Mouse (Mus musculus) embryonic fibroblast, embryonic 13.5 days (primary cell): ENCODE data around the gene Trim66. TPM values are rescaled to one million over a fixed set of nuclear protein-coding genes. Genes with fewer than 3 reads are reported as not detected.
A peak's percentile ranks its signal among the peaks of the same experiment; 100 is the strongest.

ENCODE experiments used
- H3K27ac ChIP-seq: 2 replicates; pipeline ENCODE4 v1.5.1; 2012; ENCODE audit warnings: low read length, control low read depth, inconsistent platforms; ENCODE audit not compliant: insufficient read depth
- H3K4me1 ChIP-seq: 2 replicates; pipeline ENCODE4 v1.6.1; 2011; ENCODE audit warnings: low read length; ENCODE audit not compliant: control insufficient read depth, insufficient read depth
- H3K4me3 ChIP-seq: 2 replicates; pipeline ENCODE4 v1.5.1; 2011; ENCODE audit warnings: mild to moderate bottlenecking, control low read depth, low read length; ENCODE audit not compliant: insufficient read depth
- CTCF ChIP-seq: IDR thresholded peaks from 2 replicates; pipeline ENCODE4 v1.5.1; 2011; ENCODE audit warnings: mild to moderate bottlenecking, control low read depth, low read length, moderate library complexity, borderline replicate concordance; ENCODE audit not compliant: insufficient read depth
- POLR2A ChIP-seq: IDR thresholded peaks from 2 replicates; pipeline ENCODE4 v1.6.1; 2011; ENCODE audit warnings: low read depth, mild to moderate bottlenecking, control low read depth, low read length, moderate library complexity
- polyA plus RNA-seq: library from polyadenylated mRNA; stranded (reverse); fragments of >200 nt; gene quantifications from 2 replicates; pipeline ENCODE4 v1.2.4, GENCODE M21; 2011; ENCODE audit warnings: low read depth; ENCODE audit not compliant: missing spikeins, insufficient read length

The Trim66 gene
- polyA plus RNA-seq, 1 experiment: 8.7 TPM

DNA sequence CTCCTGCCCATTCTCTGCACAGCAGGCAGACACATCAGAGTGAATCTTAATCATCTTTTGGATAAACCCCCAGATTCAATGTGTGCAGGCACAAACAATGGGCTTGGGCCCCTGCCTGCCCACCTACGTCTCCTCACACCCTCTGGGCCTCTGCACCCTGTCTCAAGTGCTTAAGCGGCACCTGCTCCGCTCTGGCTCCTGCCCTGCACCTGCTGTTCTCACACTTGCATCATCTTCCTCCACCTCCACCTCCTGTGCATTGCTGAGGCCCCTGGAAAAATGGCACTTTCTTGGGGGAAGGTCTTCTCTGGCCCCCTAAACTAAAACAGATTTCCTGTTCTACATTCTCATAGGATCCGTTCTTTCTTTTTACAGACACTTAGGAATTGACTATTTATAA lies 26.0 kb upstream of the Trim66 start:
- TF ChIP-seq POLR2A (no peak), CTCF (no peak)
- H3K27ac ChIP-seq: no peak overlapping the region
- no peak overlapping the region for H3K4me3 ChIP-seq
- peaks cover 19% of the 10 kb centered on the region for H3K4me1 ChIP-seq

- TF ChIP-seq CTCF (no peak), POLR2A (no peak)
- H3K4me3 ChIP-seq: no peak overlapping the region
- H3K27ac ChIP-seq: no peak overlapping the region
- peaks cover 19% of the 10 kb centered on the region for H3K4me1 ChIP-seq
Measured at GRCm38 (mm10) chr7:109533129-109533528, 25.2 kb upstream of the Trim66 start.

- H3K4me1 ChIP-seq: peaks cover 19% of the 10 kb centered on the region
- no peak overlapping the region for H3K27ac ChIP-seq
- no peak for TF ChIP-seq CTCF
- no peak for TF ChIP-seq POLR2A
- H3K4me3 ChIP-seq: no peak overlapping the region
Measured at GRCm38 (mm10) chr7:109532691-109533090, 24.8 kb upstream of the Trim66 start.

GRCm38 (mm10) chr7:109531501-109531900 lies 23.6 kb upstream of the Trim66 start:
- Histone ChIP-seq H3K27ac (no peak overlapping the region), H3K4me3 (no peak overlapping the region), H3K4me1 (peaks cover 18% of the 10 kb centered on the region)
- TF ChIP-seq CTCF (no peak), POLR2A (no peak)

GRCm38 (mm10) chr7:109529741-109530140 lies 21.8 kb upstream of the Trim66 start:
- H3K27ac ChIP-seq: 0 out of 2 replicates have a peak overlapping the region, but pooled peaks have one; percentile 17
- TF ChIP-seq CTCF: no peak
- TF ChIP-seq POLR2A: no peak
- H3K4me1 ChIP-seq: peaks cover 15% of the 10 kb centered on the region
- H3K4me3 ChIP-seq: no peak overlapping the region

GRCm38 (mm10) chr7:109528356-109528755 lies 20.4 kb upstream of the Trim66 start:
- Histone ChIP-seq H3K4me3 (no peak overlapping the region), H3K4me1 (peaks cover 21% of the 10 kb centered on the region), H3K27ac (peak overlapping the region; percentile 0; the same call in 1 of the 2 replicates)
- TF ChIP-seq CTCF: peak; percentile 41; the same call in 1 of the 2 replicates
- TF ChIP-seq POLR2A: no peak

DNA sequence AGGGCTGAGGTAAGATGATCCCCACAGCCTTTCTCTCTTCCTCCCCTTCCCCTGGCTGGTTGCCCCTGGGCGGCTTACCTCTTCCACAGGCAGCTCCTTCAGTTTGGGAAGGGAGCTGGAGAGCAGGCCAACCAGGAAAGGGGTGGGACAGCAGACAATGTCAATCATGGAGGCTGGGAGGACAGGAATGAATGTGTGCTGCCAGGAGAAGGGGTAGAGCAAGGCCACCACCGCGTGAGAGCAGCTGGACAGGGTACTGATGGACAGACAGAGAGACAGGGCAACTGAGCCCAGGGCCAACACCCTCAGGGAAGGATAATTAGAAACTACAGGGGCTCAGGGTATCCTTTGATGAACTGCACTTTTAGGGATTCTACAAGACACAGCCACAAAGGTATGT lies 19.6 kb upstream of the Trim66 start:
- Histone ChIP-seq H3K4me1 (peaks cover 21% of the 10 kb centered on the region), H3K27ac (no peak overlapping the region), H3K4me3 (no peak overlapping the region)
- no peak for TF ChIP-seq POLR2A
- no peak for TF ChIP-seq CTCF

DNA sequence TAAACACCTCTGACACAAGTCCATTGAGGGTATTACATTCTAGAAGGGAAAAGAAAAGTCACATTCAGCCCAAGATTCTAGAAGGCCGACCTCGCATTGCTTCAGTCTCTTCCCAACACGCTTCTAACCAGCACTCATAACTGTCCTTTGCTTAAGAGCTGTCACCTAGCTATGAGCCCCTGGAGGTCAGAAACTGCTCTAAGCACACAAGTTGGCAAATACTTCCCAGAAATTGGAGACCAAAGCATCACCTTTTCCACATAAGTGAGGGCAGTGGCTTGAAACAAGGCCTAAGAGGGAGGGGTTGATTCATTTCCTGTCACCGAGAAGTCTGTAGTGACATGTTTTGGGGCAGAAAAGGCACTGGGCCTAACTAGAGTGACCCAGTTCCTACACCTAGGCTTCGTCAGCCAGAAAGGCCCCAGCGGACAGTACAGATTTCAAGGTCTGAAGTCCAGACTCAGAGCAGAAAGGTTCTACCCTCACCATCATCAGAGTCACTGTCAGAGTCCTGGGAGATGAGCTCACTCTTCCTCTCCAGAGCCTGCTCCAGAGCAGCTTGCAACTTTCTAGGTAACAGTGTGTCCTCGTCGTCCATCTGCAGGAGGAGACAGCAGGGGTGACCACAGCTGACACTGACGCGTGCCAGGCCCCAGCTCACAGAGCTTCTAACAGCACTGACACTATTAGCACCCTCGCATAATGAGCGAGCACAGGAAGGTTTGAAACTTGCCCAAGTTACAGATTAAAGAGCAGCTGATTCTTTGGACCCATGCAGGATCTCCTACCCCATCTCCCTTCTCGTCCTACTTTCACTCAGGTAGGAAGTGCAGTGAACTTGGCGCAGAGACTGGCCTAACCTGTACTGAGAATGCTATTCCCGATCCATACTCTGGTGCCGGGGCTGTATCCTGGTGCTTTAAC lies 18.1 kb upstream of the Trim66 start:
- Histone ChIP-seq H3K27ac (peak overlapping the region; percentile 66), H3K4me3 (no peak overlapping the region), H3K4me1 (peaks cover 24% of the 10 kb centered on the region)
- TF ChIP-seq POLR2A: 0 out of 2 replicates have a peak, but pooled peaks have one; percentile 9
- TF ChIP-seq CTCF: no peak

GRCm38 (mm10) chr7:109524763-109525162 lies 16.8 kb upstream of the Trim66 start:
- Histone ChIP-seq H3K27ac (peak overlapping the region; percentile 66), H3K4me3 (no peak overlapping the region), H3K4me1 (peaks cover 15% of the 10 kb centered on the region)
- TF ChIP-seq POLR2A: no peak; the same call in 1 of the 2 replicates
- no peak for TF ChIP-seq CTCF

DNA sequence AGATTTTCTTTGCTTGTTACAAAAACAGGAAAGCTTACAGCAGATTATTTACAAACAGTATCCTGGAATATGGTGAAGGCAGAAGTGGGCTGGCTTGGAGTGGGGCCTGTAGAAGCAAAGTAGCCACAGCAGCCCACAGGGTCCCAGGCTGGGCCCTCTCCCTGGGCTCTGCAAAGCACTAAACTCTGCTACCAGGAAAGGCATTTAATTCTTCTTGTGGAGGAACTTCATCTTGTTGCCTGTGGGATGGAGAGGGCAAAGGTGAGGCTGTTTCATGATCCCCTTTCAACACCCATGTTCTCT lies 16.5 kb upstream of the Trim66 start:
- Histone ChIP-seq H3K4me1 (peaks cover 13% of the 10 kb centered on the region), H3K27ac (peak overlapping the region; percentile 66), H3K4me3 (no peak overlapping the region)
- TF ChIP-seq POLR2A (0 out of 2 replicates have a peak, but pooled peaks have one; percentile 21), CTCF (no peak)
